Mouse (Mus musculus) MEL (cell line): ENCODE data around the gene Gm10135.
"Not testable (repeated sequence)": the region's sequence is repeated elsewhere in the genome, so short reads cannot be mapped to it uniquely, and the experiment has no call there.

Source experiments
- CTCF ChIP-seq, 3 experiments: IDR thresholded peaks in 2 of 3; conservative IDR thresholded peaks in 1 of 3; 2 replicates each; pipeline ENCODE4 v1.5.1; 2011 to 2012; ENCODE audit warnings: low read length in 3 of 3, low read depth in 2 of 3, mild to moderate bottlenecking in 2 of 3, improper control_type of control experiment in 1 of 3, inconsistent platforms in 1 of 3, mixed read lengths in 1 of 3, moderate library complexity in 1 of 3; ENCODE audit not compliant: control insufficient read depth in 1 of 3, insufficient read depth in 1 of 3, poor library complexity in 1 of 3, severe bottlenecking in 1 of 3
- KAT2A ChIP-seq: conservative IDR thresholded peaks from 2 replicates; pipeline ENCODE4 v1.6.1; 2012; ENCODE audit warnings: low read depth, low read length, improper control_type of control experiment, inconsistent platforms
- MAX ChIP-seq: IDR thresholded peaks from 2 replicates; pipeline ENCODE4 v1.6.1; 2011; ENCODE audit warnings: low read length, improper control_type of control experiment
- MXI1 ChIP-seq: IDR thresholded peaks from 2 replicates; pipeline ENCODE4 v1.6.1; 2011; ENCODE audit warnings: mild to moderate bottlenecking, low read depth, low read length, improper control_type of control experiment
- NRF1 ChIP-seq: IDR thresholded peaks from 2 replicates; pipeline ENCODE4 v1.6.1; 2014; ENCODE audit warnings: low read depth, mild to moderate bottlenecking, inconsistent platforms, low read length, improper control_type of control experiment, moderate library complexity; ENCODE audit not compliant: poor library complexity, insufficient read depth, severe bottlenecking
- POLR2A ChIP-seq, 2 experiments: IDR thresholded peaks; 2 replicates each; pipeline ENCODE4 v1.6.1; 2011 to 2012; ENCODE audit warnings: low read length in 2 of 2, mild to moderate bottlenecking in 2 of 2, control low read depth in 1 of 2, improper control_type of control experiment in 1 of 2, low read depth in 1 of 2, moderate library complexity in 1 of 2; ENCODE audit not compliant: control insufficient read depth in 1 of 2, insufficient read depth in 1 of 2, poor library complexity in 1 of 2
- ZNF384 ChIP-seq: IDR thresholded peaks from 2 replicates; pipeline ENCODE4 v1.6.1; 2012; ENCODE audit warnings: low read depth, mild to moderate bottlenecking, inconsistent platforms, low read length, improper control_type of control experiment

DNA sequence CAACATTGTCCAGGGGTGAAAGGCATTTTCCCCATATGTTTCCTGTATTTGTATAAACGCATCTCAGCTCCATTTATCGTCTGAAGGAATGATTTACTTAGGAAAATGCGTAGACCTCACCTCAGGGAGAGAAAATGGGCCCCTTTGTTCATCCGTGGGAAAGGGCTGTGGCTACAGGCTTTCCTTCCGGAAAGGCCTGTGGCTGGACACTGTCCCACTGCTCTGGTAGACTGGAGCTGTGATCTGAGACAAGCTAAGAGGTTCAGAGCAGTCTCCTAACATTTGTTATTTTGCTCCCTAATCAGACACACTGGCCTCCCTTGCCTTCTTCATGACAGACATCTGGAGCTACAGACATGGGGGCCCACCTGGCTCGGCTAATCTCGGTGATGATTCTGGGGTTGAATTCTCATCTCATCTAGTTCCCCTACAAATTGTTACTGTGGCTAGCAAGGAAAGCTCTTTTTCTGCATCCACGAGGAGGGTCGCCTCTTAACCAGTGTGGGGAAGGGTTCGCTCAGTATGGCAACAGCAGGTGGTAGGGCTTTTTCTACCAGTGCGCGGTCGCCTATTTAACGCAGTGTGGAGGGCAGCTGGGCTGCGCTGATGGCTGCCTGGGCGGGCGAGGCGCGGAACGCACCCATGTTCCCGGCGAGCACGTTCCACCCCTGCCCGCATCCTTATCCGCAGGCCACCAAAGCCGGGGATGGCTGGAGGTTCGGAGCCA lies 38.5 kb upstream of the Gm10135 start:
- TF ChIP-seq CTCF (IDR thresholded peaks at IDR 0.05 in 2 of 3, conservative IDR thresholded peaks at IDR 0.05 in 1 of 3; ENCODE audit: control insufficient read depth in 1 of 3, insufficient read depth in 1 of 3, low read depth in 2 of 3, low read length in 3 of 3, poor library complexity in 1 of 3, severe bottlenecking in 1 of 3); POLR2A (IDR thresholded peaks at IDR 0.05; ENCODE audit: control insufficient read depth in 1 of 2, insufficient read depth in 1 of 2, low read depth in 1 of 2, low read length in 2 of 2, poor library complexity in 1 of 2); KAT2A; ZNF384; NRF1; MAX; MXI1: not testable (repeated sequence)
